Mouse (Mus musculus) liver, postnatal 0 days (tissue): Measurements from ENCODE around the gene Clcnka.

Source experiments
- CTCF ChIP-seq: sonication (generic); IDR thresholded peaks from 2 replicates; pipeline ENCODE4 v1.5.1; 2016; ENCODE audit warnings: antibody characterized with exemption, low read depth
- EP300 ChIP-seq: IDR thresholded peaks from 2 replicates; pipeline ENCODE4 v1.6.1; 2016; ENCODE audit warnings: antibody characterized with exemption, low read depth, mild to moderate bottlenecking

DNA sequence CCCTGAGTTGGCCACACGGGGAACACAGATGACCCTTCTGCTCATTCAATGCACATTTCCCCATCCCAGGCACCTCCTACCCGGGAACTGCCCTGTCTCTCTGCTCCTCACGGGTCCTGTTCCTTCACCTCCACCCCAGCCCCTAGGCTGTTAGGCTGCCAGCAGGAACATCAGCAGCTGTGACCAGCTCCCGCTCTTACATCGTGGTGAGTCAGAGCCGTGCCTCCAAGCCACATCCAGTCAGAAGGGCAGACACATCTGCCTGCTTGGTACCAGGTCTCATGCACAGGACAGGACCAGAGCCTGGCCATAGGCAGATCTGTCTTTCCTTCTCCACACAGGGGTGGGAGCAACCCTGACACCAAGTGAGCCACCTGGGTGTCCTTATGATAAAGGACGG is 32.6 kb downstream of the Clcnka start:
- TF ChIP-seq CTCF (no peak), EP300 (no peak)
